Mouse (Mus musculus) frontal cortex, adult 2 months (tissue): ENCODE measurements around the gene Mypop. TPM values are rescaled to one million over a fixed set of nuclear protein-coding genes. Genes with fewer than 3 reads are reported as not detected.

ENCODE experiments used
- DNase-seq, 2 experiments: peaks; one replicate each; pipeline ENCODE4 v3.0.0; 2022; ENCODE audit warnings: low spot score in 1 of 2; ENCODE audit errors: extremely low spot score in 1 of 2
- polyA plus RNA-seq: library from polyadenylated mRNA; depleted of rRNA; stranded (reverse); fragments of >200 nt; gene quantifications from 2 replicates; pipeline ENCODE4 v1.2.3, GENCODE M21; 2012

Mypop gene
- polyA plus RNA-seq, 1 experiment: 39.9 TPM

DNA sequence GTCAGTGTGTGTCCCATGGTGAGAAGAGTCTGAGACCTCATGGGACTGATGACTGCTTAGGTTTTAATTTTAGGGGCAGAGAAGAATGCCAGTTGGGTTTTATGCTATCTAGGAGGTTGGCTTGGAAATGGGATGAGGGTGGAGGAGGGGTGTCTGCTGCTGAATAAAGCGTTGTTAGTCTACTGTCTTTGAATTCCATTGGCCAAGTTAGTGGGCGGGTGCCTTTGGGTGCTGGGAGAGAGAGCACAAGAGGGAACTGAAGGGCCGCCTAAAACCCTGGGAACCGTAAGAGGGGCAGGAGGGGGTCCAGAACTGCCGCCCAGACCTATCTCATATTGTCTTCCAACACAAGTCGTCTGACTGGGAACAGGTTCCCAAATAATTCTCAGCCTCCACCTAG lies 2.3 kb upstream of the Mypop start:
- DNase-seq: no peak

GRCm38 (mm10) chr7:18989995-18990394 lies 1.1 kb upstream of the Mypop start:
- peak in 1 of 2 experiments; percentile 47 for DNase-seq

- peak in 1 of 2 experiments; percentile 45 for DNase-seq
These were observed 732 bp downstream of the Mypop start for GRCm38 (mm10) chr7:18991660-18992293.

- DNase-seq: peak in 1 of 2 experiments; percentile 55
These were observed 1.2 kb downstream of the Mypop start for GRCm38 (mm10) chr7:18992294-18992675.

- DNase-seq: no peak
These were observed 2.0 kb downstream of the Mypop start for GRCm38 (mm10) chr7:18993036-18993435.

- DNase-seq: no peak
These were observed 7.8 kb downstream of the Mypop start for GRCm38 (mm10) chr7:18998835-18999234.

DNA sequence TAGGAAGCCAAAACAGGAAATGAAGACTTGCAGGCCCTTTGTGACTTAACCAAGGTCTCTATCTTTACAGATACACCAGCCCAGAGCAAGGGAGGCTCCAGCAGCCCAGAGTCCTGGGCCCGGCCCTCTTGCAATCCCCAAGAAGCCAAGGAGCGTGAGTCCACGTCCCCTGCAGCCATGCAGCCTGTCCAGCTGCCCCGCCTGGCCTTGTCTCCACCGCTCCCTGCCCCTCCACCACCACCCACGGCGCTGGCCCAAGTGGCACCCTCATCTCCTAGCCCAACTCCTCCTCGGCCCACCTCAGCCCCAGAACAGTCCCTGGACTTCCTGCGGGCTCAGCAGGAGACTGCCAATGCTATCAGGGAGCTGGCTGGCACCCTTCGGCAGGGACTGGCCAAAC lies 9.4 kb downstream of the Mypop start:
- DNase-seq: no peak

- DNase-seq: no peak
These were observed 10.2 kb downstream of the Mypop start for GRCm38 (mm10) chr7:19001066-19001806.

DNA sequence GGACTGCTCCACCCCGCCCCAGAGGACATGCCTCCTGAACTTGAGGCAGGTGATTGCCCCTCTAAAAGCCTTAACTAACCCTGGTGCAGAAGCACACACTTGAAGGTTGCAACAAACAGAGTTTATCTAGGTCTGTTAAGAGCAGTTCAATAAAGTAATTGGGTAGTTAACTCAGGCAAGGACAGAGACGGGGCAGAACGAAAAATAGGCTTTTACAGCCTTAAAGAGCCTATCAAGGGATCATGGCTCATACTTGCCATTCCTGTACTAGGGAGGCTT lies 10.7 kb downstream of the Mypop start:
- DNase-seq: no peak

DNA sequence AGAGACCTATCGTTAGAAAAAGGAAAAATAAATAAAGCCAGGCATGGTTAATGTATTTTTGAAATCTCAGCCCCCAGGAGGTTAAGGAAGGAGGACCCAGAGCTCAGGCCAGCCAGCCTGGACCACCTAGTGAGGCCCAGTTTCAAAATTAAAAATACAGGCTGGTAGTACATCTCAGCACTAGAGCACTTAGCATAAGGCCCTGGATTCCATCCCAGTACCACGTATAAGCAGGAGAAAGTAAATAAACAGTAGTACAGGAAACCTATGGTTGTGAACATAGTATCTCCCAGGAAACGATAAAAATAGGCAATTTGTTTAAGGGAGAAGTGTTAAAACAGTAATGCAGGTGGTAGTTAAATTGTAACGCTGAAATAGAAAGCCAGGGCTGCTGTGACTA lies 11.1 kb downstream of the Mypop start:
- no peak for DNase-seq

- DNase-seq: peak; percentile 76 to 90
These were observed 11.9 kb downstream of the Mypop start for GRCm38 (mm10) chr7:19002848-19003498.

DNA sequence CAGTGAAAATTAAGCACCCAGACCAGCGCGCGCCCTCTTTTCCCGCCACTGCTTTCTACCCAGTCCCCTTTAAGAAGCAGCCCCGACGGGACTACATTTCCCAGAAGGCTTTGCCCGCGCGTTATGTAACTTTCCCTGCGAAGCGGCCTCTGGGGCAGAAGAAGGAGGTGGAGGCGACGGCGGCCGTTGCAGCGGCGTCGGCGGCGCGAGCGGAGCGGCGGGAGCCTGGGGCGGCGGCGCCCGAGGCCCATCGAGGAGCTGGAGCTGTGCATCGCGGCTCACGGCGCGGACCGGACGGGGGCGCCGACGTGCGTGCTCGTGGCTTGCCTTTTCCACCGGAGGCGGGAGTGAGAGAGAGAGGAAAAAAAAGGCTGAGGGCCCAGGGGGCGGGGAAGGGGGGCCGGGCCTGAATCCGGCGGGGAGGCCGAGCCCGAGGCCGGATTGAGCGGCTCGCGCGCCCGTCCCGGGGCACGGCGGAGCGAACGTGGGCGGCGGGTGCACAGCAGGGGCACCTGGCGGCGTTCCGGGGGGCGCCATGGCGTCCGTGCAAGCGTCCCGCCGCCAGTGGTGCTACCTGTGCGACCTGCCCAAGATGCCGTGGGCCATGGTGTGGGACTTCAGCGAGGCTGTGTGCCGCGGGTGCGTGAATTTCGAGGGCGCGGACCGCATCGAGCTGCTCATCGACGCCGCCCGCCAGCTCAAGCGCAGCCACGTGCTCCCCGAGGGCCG lies 13.0 kb downstream of the Mypop start, which contains the start of gene Irf2bp1:
TSS of gene Irf2bp1 (plus strand) at position 143 of the 729 bp plus-strand sequence.
- DNase-seq: peak; percentile 88 to 96

DNA sequence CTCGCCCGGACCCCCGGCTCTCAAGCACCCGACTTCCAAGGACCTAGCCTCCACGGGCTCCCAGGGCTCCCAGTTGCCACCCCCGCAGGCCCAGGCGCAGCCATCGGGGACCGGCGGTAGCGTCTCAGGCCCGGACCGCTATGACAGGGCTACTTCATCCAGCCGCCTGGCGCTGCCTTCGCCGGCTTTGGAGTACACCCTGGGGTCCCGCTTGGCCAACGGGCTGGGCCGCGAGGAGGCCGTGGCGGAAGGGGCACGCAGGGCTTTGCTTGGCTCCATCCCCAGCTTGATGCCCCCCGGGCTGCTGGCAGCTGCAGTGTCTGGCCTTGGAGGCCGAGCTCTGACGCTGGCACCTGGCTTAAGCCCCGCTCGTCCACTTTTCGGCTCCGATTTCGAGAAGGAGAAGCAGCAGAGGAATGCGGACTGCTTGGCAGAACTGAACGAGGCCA lies 13.6 kb downstream of the Mypop start:
- no peak for DNase-seq

GRCm38 (mm10) chr7:19005417-19006121 lies 14.5 kb downstream of the Mypop start:
- DNase-seq: no peak

GRCm38 (mm10) chr7:19006476-19006875 lies 15.4 kb downstream of the Mypop start:
- DNase-seq: peak; percentile 84 to 92

DNA sequence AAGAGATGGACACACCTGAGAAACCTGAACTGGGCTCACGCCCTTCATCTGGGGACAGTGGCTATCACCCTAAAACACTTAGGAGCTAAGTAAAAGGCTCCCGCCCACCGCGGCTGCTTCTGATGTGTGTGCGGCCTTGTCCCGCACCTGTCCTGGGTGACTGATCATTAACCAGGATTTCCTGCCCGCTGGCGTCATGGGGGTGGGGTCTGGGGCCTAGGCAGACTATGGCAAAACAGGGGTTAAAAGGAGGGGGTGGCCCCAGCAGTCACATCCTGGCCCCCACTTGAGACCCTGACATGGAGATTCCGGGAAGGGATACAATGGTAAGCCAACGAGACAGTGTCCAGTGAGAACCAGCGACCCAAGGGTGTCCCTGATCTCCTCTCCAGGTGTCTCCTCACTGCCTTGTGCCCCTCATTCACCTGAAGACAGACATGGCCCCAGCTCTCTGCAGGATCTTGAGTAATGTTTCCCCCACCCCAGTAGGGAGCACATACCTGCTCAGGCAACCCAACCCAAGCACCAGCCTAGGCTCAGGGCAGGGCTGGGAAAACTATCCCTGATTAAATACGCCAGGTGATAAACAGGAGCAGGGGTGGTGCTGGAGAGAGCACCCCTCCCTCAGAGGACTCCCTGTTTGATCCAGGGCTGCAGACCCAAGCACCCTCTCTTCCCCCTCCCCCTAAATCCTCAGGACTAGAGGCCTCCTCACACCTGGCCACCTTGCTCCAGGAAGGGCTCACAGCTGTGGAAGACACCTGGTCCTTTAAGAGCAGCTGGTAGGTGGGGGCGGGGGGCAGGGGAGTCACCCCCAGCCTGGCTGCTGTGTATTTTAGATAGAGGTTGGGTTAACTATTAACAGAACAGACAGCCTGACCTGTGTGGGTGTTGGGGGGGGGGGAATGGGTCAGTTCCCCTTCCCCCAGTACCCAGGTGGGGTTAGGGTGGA lies 16.3 kb downstream of the Mypop start:
- no peak for DNase-seq

- DNase-seq: no peak
These were observed 19.5 kb downstream of the Mypop start for GRCm38 (mm10) chr7:19010581-19010980.

GRCm38 (mm10) chr7:19012025-19012621 lies 21.1 kb downstream of the Mypop start:
- DNase-seq: no peak

- DNase-seq: no peak
These were observed 21.8 kb downstream of the Mypop start for GRCm38 (mm10) chr7:19012882-19013281.
